Mouse (Mus musculus) 3134 (cell line): Measurements from ENCODE around the gene Tenm1.

Source experiments
- DNase-seq: peaks from one replicate; pipeline ENCODE4 v3.0.0-alpha.2; 2011; ENCODE audit warnings: low spot score; ENCODE audit not compliant: insufficient read length; ENCODE audit errors: extremely low read depth

Tenm1 gene

DNA sequence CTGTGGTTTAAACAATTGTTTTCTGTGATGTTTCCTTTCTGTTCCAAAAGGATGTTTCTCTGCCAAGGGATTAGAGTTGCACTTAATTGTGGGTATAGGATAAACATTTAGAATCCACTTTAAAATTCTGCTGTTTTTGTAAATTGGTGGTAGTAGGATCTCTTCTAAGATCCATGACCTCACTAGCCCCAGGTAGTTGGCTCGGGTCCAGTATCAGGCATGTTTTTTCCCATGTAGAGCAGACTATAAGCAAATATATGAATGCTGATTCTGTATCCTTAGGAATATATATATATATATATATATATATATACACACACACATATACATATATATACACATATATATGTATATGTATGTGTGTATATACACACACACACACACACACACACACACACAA lies 567.2 kb downstream of the Tenm1 start:
- DNase-seq: no peak

DNA sequence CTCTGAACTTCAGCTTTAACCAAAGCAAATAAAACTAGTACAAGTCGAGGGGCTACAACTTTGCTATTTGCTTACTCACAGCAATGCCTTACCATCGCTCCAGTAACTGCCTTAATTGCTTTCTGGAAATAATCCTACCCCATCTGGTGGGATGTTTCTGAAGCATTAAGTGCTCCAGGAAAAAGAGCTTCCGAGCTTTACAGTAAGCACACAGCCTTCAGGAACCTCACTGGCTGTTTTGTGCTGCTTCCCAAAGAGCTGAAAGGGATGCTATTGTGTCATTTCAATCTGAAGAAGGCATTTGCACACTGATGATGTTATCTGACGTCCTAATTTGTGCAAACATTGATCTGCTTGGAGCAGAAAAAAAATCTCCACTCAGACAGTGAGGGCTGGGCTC lies 647.4 kb downstream of the Tenm1 start:
- no peak for DNase-seq

DNA sequence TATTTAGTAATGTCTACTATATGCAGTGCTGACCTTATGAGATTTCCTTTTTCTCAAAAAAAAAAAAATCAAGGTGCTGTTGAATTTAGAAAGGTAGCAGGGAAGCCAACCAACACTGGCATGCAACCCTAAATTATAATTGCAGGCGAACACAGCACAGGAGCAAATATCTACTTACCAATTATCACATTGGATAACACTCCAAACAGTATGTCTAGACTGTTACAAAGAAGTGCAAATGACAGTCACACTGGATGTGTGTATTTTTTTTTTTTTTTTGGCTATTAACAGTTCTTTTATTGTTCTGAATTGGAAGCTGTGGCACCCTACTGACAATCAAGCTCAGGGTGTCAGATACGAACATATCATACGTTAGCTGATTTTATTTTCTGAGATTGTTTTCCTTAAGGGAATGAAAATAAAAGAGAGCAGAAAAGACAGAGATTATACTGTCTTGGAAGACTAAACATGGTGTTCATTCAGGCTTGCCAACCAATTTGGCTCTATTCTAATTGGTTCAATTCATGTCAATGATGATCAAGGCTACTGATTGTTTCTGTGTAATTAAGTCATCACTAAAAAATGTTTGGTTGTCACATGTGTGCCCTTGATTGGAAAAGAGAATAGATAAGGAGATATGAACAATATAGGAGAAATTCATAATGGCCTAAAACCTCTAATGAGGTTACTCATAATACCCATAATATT lies 710.7 kb downstream of the Tenm1 start:
- DNase-seq: no peak

GRCm38 (mm10) chrX:42700291-42700690 lies 728.6 kb downstream of the Tenm1 start:
- no peak for DNase-seq

- no peak for DNase-seq
Observed at GRCm38 (mm10) chrX:42647131-42647530, 781.8 kb downstream of the Tenm1 start.

DNA sequence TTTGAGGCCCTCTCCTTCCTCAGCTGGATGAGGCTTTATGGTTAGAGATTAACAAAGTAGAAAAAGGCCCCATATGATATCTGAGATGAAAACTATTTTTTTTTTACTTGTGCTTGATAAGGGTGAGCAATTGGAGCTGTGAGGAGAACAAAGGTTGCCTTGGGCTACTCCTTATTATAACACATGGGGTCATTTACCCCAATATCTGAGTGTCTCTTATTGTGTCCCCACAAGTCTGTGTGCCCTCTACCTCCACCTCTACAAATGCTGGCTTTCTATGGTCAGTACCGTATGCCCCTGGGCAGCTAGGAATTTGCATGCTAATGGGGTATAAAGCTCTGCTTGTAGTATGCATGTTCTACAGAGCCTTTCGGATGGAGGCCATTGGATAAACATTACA lies 848.4 kb downstream of the Tenm1 start:
- no peak for DNase-seq

- DNase-seq: no peak
Observed at GRCm38 (mm10) chrX:42558683-42559082, 870.2 kb downstream of the Tenm1 start.

GRCm38 (mm10) chrX:42557284-42557683 lies 871.6 kb downstream of the Tenm1 start:
- peak; percentile 1 for DNase-seq

GRCm38 (mm10) chrX:42548513-42548912 lies 880.4 kb downstream of the Tenm1 start:
- DNase-seq: no peak

DNA sequence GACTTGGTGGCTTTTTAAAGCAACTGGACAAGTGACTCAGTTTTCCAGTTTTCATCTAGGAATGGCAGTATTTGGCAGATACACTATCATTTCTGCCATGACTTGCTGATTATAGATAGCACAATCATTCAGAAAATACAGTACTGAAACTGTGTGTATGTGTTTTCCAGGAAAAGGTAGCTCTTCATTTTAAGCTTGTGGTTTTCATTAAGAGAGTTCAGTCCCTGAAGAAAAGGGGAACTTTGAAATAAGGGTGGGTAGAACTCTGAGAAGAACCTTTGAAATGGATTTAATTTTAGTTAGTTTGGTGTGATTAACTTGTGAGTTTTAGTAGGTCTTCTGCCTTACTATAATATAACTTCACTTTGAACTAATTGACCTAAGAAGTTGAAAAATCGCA lies 883.9 kb downstream of the Tenm1 start:
- DNase-seq: no peak

- DNase-seq: peak; percentile 8
Observed at GRCm38 (mm10) chrX:42540756-42541053, 888.2 kb downstream of the Tenm1 start.

DNA sequence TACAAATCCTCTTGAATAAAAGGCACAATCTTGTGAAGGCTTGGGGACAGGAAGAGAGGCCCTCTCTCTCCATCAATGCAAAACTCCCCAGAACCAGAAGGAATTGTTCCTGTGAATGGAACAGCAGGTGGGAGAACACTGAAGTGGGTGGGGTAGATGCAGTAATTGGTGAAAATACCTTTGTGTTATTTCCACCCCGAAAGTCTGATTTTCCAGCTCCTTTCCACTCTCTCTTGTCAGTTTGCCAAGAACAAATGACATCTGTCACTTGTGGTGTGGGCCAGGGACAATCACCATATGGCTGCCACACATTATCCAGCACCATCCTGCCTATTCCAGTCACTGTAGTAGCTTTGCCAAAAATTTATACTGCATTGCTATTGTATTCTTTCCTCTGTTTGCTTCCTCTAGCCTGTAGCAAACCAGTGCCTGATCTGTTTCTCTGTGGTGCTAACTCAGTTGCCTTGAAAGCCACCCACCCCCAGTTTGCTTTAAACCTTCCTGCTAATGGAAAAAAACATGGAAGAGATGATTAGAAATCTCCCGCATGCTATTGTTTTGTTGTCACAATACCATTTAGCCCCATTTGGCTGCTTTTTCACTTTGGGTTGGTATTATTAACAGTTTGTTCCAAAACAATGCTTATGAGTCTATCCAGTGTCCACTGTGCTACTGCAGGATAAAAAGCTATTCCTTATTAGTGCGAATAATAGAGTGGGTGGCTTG lies 888.7 kb downstream of the Tenm1 start:
- no peak for DNase-seq

- DNase-seq: no peak
Observed at GRCm38 (mm10) chrX:42530703-42531102, 898.2 kb downstream of the Tenm1 start.

DNA sequence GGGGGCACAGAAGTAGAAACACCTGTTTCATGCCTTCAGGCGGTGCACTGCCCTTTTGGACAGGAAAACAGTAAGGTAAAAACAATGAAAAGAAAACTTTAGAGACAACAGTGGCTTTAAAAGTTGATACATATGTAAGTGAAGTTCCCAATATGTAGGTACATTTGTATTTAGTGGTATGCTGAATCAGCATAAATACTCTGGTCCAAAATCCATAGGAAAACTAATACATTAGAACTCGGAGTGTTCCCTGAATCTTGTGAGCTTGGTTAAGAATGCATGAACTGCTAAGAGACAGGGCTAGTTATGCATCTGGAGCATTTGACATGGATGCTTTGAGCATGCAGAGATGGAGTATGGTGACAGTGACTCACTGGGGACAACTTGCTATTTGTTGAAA lies 906.1 kb downstream of the Tenm1 start:
- DNase-seq: no peak

GRCm38 (mm10) chrX:42512567-42512966 lies 916.4 kb downstream of the Tenm1 start:
- no peak for DNase-seq

DNA sequence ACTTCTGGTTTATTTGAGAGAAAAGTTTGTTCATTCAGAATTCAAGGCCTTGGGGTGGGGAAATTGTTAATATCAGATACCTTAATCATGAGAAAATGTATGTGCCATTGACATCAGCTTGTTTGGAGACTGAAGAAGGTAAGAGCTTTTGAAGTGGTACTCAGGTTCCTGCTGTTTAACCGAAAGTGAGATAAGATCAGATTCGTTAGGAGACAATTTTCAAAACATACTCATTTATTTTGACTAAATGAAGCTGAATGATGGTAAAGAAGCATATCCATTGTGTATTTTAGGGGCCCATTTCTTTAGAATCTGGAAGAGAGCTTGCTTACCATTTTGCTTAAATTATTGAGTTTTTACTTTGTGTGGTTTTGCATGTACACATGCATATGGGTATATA lies 917.8 kb downstream of the Tenm1 start:
- DNase-seq: no peak

GRCm38 (mm10) chrX:42502291-42503043 lies 926.5 kb downstream of the Tenm1 start, which contains the start of gene Sh2d1a:
Gene Sh2d1a (plus strand): TSS chrX:42502453.
- DNase-seq: no peak

DNA sequence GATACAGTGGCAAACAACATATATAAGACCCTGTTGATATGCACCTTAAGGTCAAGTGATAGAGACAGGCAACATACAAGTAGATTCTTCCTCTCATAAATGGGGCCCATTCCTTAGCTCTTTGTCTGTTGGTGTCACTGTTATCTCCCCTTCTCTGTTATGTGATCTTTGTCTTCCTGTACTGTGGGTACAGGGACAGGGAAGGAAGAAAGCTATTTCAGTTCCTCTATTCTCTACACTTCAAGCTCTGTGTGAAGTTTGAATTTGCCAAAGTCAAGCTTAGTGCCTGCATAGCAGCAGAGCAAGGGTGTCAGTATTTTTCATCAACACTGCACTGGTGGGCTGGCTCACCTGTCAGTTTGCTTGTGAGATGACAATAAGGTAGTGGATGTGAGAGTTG lies 928.4 kb downstream of the Tenm1 start:
- DNase-seq: no peak

DNA sequence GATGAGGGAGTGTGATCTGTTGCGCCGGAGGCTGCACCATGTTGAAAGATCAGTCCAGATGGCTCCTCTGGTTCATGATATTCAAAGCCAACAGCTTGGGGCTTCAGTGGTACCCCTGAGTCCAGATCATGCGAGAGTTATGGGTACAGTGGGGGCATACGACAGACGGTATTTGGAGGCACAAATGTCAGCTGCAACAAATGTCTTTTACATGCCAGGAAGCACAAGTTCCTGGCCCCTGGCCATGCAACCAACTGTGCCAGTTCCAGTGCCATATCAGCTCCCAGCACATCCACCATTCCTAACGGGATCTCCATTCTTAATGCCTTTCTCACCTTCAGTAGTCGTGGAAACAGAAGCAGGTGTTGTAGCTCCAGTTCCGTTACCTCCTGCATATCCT lies 938.6 kb downstream of the Tenm1 start:
- no peak for DNase-seq

- no peak for DNase-seq
Observed at GRCm38 (mm10) chrX:42489446-42489845, 939.5 kb downstream of the Tenm1 start, which contains the start of gene Tex13c2. Gene Tex13c2 (plus strand): TSS chrX:42489691.
